Mouse (Mus musculus): ENCODE measurements around the gene Spata31. TPM values are rescaled to one million over a fixed set of nuclear protein-coding genes. Genes with fewer than 3 reads are reported as not detected.

The Spata31 gene
- not detected in 2 replicates for polyA plus RNA-seq (2015; fragmentation: Nextera tagmentation; extraction: Ambion mirVana)

- Histone ChIP-seq H3K4me3 (ENCODE audit: low read length) (no peak within 1 kb of the TSS), H3K36me3 (ENCODE audit: insufficient read depth, low read length) (no peaks in the 10 kb centered on the region), H3K4me2 (replicated peaks; ENCODE audit: low read depth, low read length) (no peak within 1 kb of the TSS), H3K9me3 (ENCODE audit: low read length) (no peaks in the 10 kb centered on the region), H3K9ac (replicated peaks; ENCODE audit: low read length) (no peak within 1 kb of the TSS), H3K27me3 (ENCODE audit: insufficient read depth, low read length) (no peaks in the 10 kb centered on the region), H3K27ac (ENCODE audit: low read length) (no peak within 1 kb of the TSS), H3K4me1 (ENCODE audit: insufficient read depth, low read length) (no peaks in the 10 kb centered on the region)
- ATAC-seq (ENCODE audit: low FRiP score, low TSS enrichment), result no peak
- WGBS, result 75% methylated on average over 1 of the region's 1 CpGs
Observed at GRCm38 (mm10) chr13:64917191-64917590, at the start of gene Spata31. TSS of gene Spata31 (plus strand) at chr13:64917406.

- Histone ChIP-seq H3K4me3 (ENCODE audit: low read length) (no peak overlapping the region), H3K9me3 (ENCODE audit: low read length) (no peaks in the 10 kb centered on the region; the same call in 1 of the 2 replicates), H3K4me2 (replicated peaks; ENCODE audit: low read depth, low read length) (no peak overlapping the region), H3K9ac (replicated peaks; ENCODE audit: low read length) (no peak overlapping the region), H3K4me1 (ENCODE audit: insufficient read depth, low read length) (no peaks in the 10 kb centered on the region), H3K36me3 (ENCODE audit: insufficient read depth, low read length) (no peaks in the 10 kb centered on the region), H3K27ac (ENCODE audit: low read length) (no peak overlapping the region), H3K27me3 (ENCODE audit: insufficient read depth, low read length) (no peaks in the 10 kb centered on the region)
- 26% methylated on average over 1 of the region's 1 CpGs for WGBS
- no peak for ATAC-seq (ENCODE audit: low FRiP score, low TSS enrichment)
Observed at GRCm38 (mm10) chr13:64903132-64903531, 14.1 kb upstream of the Spata31 start.

GRCm38 (mm10) chr13:64903585-64904208 is 13.5 kb upstream of the Spata31 start, which contains the start of gene Cntnap3:
TSS of gene Cntnap3 (minus strand) at chr13:64903955.
- Histone ChIP-seq H3K4me1 (ENCODE audit: insufficient read depth, low read length) (no peaks in the 10 kb centered on the region), H3K36me3 (ENCODE audit: insufficient read depth, low read length) (no peaks in the 10 kb centered on the region), H3K27ac (ENCODE audit: low read length) (no peak within 1 kb of the TSS), H3K9me3 (ENCODE audit: low read length) (no peaks in the 10 kb centered on the region; the same call in 1 of the 2 replicates), H3K4me3 (ENCODE audit: low read length) (no peak within 1 kb of the TSS), H3K27me3 (ENCODE audit: insufficient read depth, low read length) (no peaks in the 10 kb centered on the region), H3K9ac (replicated peaks; ENCODE audit: low read length) (no peak within 1 kb of the TSS), H3K4me2 (replicated peaks; ENCODE audit: low read depth, low read length) (peak within 1 kb of the TSS; percentile 28; the same call in 1 of the 2 replicates)
- ATAC-seq (ENCODE audit: low FRiP score, low TSS enrichment), result peak; percentile 92
- 10% methylated on average over 16 of the region's 16 CpGs for WGBS

Other genes with a start within 250 kb of the Spata31 start
- 0.22 and 0.37 TPM in 2 replicates for gene Cntnap3, start 13.5 kb upstream of the Spata31 start, polyA plus RNA-seq (2015; fragmentation: Nextera tagmentation; extraction: Ambion mirVana)
- not detected in 2 replicates for gene Spata31d1c, start 115.7 kb downstream of the Spata31 start, polyA plus RNA-seq (2015; fragmentation: Nextera tagmentation; extraction: Ambion mirVana)
- not detected in 2 replicates for gene Prss47, start 135.4 kb downstream of the Spata31 start, polyA plus RNA-seq (2015; fragmentation: Nextera tagmentation; extraction: Ambion mirVana)
- gene Mfsd14b, start 195.6 kb downstream of the Spata31 start, polyA plus RNA-seq (2015; fragmentation: Nextera tagmentation; extraction: Ambion mirVana), result 53.2 and 57.9 TPM in 2 replicates
- gene Olfr465-ps1, start 220.7 kb downstream of the Spata31 start, polyA plus RNA-seq (2015; fragmentation: Nextera tagmentation; extraction: Ambion mirVana), result not detected in 2 replicates
- not detected in 2 replicates for gene Olfr466, start 232.8 kb downstream of the Spata31 start, polyA plus RNA-seq (2015; fragmentation: Nextera tagmentation; extraction: Ambion mirVana)